Mouse (Mus musculus) layer of hippocampus, postnatal 25 days (tissue): ENCODE measurements around the gene Gnb5. TPM values are rescaled to one million over a fixed set of nuclear protein-coding genes. Genes with fewer than 3 reads are reported as not detected.

ENCODE experiments used
- DNase-seq, 2 experiments: peaks; one replicate each; pipeline ENCODE4 v3.0.0; 2022; ENCODE audit warnings: mixed read lengths in 2 of 2, low spot score in 1 of 2; ENCODE audit errors: extremely low spot score in 1 of 2
- total RNA-seq, 2 experiments: library from RNA; stranded (reverse); gene quantifications; 2 replicates each; pipeline ENCODE4 v1.2.3; 2021

Gene Gnb5
- total RNA-seq, 2 experiments from 2014 or later = 124 to 126 TPM

DNA sequence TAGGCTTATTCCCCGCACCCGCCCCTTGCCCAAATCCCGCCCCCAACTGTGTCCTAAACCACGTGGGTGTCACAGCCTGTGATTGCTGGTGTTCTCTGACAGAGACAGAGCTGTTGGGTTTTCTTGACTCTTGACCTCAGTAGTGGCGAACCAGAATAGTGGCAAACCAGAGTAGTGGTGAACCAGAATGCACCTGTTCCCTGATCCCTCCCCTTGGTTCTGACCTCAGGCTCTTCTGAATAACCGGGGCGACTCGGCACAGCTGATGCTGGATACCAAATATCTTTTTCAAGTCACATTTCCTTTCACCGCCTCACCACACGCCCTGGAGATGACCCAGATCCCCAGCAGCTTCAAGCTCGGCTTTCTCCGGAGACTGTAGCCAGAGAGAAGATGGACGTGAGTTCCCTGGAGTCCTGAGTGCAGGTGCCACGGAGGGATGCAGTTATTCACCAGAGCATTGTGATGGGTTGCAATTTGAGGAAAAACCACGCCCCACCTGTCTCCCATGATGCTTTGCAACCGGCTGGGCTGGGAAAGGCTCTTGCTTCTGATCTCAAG is 2.3 kb upstream of the Gnb5 start:
- DNase-seq = no peak

DNA sequence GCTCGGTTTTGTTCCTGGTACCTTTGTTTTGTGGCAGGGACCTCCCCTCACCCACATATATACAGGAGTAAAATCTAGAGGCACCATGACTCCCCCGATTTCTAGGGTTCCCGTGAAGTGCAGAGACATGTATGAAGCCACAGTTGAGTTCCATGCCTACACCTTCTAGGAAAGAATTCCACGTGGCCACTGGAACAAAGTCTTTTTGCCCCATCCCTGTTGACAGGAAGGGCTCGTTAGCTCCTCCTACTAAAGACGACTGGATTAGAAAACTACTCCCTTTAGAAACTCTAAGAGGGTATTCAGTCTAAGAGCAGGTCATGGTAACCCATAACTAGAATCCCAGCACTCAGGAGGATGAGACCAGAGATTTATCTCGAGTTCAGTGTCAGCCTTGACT is 1.8 kb upstream of the Gnb5 start:
- DNase-seq = no peak

DNA sequence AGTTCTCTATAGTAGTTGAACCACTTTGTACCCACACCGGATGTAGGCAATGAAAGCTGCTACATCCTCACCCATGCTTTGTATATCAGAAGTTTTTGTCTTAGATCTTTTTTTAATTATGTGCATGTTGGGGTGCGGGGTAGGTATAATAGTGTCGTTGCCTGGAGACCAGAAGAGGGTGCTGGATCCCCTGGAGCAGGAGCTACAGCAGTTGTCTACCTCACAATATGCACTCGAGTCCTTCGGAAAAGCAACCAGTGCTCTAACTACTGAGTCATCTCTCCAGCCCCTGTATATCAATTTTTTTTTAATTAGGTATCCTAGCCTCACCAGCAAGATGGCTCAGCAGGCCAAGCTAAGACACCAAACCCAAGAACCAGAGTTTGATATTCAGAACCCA is 927 bp downstream of the Gnb5 start:
- DNase-seq = no peak

DNA sequence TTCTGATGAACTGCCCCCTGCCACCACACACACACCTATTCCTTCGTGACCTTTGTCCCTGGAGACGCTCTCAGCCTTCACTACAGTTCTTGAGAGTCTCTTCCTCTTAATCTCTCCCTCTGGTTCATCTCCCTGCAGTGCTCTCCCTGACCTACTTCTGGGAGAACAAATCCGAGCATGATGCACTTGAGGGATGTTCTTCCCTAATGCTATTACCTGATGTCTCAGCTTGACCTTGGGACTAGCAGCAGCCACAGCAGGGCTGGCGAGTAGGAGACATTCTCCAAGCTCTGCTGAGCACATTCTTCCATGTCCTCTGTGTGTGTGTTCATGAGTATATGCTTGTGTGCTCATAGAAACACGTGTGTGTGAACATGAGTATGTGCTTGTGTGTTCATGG is 2.5 kb downstream of the Gnb5 start:
- no peak for DNase-seq

DNA sequence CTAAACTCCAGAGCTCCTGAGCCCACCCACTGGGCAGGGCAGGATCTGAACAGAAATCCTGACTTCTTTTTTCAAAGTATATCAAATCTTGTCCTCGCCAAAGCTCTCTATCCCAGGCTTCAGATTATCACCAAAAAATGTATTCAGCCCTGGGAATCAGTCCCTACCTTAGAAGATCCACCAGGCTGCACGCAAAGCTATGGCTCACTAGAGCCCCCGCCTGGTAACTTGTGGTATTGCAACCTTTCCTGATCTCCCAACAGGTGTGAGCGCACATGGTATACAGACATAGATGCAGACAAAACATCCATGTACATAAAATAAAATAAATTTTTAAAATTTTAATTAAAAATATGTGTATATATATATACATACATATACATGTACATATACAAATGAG is 5.9 kb downstream of the Gnb5 start:
- DNase-seq = peak; percentile 76 to 96

DNA sequence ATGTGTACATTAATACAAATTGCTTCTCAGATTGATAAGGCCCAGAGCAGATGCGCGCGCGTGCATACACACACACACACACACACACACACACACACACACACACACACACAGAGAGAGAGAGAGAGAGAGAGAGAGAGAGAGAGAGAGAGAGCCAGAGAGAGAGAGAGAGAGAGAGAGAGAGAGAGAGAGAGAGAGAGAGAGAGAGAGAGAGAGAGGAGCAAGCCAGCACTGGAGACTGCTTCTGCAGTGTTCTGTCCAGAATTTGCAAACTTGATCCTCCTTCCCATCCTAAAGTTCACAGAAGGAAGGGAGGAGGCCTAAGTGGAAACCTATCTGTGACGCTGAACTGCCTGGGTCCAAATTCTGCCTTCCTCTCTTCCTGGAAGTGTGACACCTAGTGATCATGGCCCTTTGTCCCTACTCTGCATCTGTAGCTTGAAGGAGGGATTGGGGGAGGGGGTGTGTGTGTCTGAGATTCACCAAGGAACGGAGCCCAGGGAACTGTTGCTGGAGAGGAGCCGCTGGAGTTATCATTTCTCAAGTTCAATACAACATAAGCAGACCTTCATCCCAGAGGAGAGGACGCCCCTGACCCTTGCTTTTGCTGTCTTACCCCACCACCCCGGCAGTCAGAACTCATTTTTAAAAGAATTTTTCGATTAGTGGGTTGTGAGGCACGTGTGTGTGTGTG is 7.2 kb downstream of the Gnb5 start:
- no peak for DNase-seq

DNA sequence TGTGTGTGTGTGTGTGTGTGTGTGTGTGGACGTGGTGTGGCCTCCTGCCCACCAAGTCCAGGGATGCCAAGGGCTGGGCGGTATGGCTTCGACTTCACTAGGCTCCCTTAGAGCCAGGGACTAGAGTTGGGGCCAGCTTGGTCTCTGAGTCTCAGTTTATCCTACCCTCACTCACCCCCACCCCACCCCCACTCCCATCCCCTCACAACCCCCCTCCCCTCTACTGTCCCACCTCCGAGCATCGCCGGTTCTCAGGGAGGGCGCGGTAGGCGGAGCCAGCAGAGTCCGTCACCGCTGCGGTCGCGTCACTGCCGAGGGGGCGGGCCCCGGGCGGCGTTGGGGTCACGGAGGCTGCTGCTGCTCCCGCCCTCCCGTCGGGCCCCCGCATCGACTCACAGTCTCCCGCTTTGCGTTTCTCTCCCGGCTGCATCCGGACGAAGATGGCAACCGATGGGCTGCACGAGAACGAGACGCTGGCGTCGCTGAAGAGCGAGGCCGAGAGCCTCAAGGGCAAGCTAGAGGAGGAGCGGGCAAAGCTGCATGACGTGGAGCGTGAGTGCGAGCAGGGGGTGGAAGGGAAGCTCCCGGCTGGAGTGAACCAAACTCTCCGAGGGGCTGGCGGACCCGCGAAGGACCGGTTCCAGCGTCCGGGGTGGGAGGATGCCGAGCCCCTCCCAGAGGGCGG is 7.9 kb downstream of the Gnb5 start:
- peak; percentile 76 to 85 for DNase-seq

DNA sequence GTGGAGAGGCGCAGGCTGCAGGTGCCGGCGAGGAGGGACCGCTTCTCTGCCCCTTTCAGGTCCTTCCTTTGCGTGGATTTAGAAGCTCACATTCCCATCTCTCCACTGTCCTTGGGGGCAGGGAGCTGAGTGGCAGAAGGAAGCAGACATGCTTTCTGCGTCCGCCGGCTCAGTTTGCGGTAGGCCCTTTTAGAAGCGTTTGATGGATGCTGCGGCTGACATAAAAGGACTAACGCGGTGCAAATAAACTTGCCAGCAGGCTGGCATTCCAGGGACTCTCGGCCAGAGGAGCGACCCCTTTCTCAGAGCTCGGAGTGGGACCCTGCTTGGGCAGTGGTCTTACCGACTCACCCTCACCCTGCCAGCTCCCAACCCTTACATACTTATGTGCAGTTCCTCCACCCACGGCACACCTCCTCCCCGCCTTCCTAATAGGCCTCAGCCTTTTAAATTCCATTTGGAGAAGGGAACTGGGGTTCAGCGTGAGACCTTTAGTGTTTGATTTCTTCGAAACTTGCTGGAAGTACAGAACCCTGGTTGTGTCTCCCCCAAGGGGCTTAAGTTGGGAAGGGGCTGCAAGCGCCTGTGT is 8.5 kb downstream of the Gnb5 start:
- DNase-seq = no peak

DNA sequence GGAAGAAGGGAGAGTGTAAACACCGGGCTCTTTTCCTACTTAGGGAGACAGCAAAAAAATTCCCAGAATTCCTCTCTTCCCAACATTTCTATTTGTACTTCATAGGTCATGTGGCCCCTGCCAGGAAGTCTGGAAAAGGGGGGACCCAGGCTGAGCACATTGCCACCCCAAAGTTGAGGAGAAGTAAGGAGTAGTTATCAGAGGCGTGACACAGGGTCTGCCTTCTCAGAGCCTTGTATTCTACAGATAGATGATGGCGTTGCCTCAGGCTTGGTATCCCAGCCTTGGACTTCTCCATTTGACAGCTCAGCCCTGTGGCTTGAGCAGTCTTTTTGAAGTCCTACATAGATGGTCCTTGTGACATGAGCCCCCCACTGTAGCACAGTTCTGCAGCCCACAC is 9.2 kb downstream of the Gnb5 start:
- DNase-seq = no peak

DNA sequence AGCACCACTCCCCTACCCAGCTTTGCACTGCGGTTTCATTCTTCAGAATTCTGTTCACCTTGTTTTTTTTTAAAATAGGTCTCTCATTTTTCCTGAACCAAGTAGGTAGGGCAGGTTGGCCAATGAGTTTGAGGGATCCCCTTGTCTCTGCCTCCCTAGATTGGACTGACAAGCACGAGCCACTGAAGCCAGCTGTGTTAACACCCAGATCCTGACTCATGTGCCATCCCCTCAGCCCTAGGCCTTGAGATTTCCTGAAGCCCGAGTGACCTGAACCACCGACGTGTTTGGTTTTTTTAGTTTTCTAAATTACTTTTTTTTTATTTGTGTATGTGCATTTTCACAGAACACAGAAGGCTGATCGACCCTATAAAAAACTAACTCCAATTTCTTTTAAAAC is 10.7 kb downstream of the Gnb5 start:
- no peak for DNase-seq

DNA sequence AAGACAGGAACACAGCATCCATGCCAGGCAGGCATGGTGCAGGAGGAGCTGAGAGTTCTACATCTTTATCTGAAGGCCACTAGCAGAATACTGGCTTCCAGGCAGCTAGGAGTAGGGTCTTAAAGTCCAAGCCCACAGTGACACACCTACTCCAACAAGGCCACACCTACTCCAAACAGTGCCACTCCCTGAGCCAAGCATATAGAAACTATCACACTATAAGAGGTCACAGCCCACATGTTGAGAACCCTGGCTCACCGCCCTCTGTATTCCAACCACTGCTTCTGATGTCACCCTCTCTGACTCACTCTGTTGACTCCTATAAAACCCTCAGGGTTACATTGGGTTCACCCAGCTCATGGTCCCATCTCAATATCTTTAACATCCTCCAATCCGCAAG is 12.1 kb downstream of the Gnb5 start:
- no peak for DNase-seq

DNA sequence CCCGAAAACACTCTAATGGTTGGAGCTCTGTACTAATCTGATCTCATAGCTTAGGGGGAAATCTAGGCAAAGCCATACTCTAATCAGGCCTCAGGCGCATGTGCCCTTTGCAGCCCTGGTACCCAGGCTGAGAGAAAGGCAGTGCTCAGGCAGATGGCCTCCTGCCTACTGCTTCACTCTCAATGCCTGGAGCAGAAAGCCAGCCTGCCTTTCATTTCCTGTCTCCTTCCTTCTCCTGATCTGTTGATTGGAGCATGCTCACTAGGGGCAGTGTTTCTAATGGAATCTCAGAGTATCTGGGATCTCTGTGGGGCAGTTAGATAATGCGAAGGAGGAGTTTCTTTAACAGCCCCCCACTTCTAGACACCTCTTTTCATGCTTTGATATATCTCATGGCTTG is 13.3 kb downstream of the Gnb5 start:
- no peak for DNase-seq

DNA sequence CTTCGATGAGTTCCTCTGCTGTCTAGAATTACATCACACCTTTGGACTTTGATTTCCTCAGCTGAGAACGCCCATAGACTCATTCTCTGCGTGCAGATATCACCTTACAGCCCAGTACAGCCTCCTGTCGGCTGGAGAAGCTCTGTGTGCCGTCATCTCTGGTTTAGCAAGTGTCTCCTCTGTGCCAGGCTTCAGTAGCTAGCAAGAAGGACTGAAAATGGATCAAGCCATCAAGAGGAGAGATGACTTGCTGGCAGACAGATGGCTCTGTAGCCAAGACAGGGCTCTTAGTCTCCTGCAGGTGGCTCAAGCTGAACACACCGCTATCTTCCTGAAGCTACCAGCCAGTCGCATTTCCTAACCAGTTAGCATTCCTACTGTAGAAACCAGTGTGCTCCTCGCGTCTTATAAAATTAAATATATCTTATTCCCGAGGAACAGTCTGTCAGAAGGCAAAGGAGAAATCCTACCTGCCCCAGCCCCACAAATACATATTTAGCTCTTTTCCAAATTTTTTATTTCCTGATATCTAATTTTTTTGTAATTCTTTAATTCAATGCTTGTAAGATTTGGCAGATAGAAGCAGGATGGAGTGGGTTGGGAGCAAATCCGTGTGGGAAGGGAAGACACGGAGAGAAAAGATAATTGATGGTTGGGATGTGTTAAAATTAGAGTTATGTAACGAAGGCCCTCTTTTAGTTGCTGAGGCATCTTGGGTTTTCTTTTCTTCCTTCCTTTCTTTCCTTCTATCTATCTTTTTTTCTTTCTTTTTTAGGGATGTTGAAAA is 16.2 kb downstream of the Gnb5 start:
- DNase-seq = no peak

DNA sequence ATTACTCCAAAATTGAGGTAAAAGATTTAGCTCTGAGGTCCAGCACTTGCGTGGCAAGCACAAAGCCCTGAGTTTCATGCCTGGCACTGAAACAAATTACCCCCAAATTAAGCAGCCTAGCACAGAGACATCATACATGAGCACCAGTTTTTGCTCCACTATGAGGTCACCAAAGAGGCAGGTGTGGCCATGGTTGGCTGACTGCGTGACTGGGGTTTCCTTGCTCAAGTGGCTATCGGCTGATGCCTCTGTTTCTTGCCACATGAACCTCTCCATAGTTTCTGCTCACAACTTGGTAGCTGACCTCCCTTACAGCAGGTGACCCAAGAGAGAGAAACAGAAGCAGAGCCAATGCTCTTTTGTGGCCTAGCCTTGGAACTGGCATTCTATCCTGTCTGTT is 22.0 kb downstream of the Gnb5 start:
- DNase-seq = no peak

DNA sequence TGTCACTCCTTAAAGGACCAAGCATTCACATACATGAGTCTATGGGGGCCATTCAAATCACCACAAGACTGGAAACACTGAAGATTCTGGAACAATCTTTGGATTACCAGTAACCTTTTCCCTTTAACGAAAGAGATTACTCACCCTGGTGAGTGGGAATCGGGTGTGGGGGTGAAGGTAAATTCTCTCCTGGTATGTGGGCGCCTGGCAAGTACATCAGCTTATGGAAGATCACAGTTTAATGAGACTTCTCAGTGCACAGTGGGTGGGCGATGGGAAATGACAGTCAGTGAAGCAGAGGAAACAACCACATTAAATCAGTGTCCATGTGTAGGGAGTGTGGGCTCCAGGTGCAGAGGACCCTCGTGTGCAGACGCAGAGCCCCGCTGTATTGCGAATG is 24.7 kb downstream of the Gnb5 start:
- DNase-seq = no peak

DNA sequence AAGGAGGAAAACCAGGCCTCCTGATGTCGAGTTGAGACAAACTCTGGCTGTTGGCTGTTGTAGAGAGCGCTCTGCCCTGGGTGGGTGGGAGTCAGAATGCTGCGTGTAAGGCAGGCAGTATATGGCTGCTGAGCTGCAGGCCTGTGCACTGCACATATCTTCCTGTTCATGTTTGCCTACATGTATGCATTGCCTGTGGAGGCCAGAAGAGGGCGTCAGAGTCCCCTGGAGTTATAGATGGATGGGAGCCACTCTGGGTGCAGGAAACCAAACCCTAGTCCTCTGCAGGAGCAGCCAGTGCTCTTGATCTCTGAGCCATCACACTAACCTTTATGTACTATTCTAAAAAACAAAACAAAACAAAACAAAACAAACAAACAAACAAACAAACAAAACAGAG is 28.4 kb downstream of the Gnb5 start:
- DNase-seq = no peak

DNA sequence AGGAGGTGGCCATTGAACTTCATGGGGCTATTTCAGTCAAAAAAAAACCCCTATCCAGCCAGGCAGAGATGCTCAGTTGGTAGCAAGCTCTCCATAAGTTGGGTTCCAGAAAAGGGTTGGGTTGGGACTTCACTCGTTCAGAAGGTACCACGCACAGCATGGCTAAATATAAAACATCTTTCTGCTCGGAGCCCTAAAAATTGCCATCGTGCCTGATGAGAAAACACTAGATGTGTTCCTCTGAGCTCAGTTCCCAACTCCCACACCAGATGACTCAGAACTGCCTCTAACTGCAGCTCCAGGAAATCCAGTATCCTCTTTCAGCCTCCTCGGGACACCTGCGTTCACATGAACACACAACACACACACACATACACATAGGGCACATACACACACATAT is 31.9 kb downstream of the Gnb5 start:
- no peak for DNase-seq

DNA sequence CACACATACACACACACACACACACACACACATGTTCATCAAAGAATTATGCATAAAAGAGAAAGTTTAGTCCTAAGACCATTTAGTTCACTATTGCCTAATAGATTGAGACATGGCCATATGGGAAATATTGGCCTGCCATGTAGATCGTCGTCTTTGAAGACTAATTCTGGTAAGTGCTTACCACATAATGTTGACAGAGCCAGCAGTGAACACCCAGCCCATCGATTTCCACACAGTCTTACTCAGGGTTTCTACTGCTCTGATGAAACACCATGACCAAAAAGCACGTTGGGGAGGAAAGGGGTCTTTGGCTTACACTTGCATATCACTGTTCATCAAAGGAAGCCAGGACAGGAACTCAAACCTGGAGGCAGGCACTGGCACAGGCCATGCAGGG is 36.3 kb downstream of the Gnb5 start:
- no peak for DNase-seq

DNA sequence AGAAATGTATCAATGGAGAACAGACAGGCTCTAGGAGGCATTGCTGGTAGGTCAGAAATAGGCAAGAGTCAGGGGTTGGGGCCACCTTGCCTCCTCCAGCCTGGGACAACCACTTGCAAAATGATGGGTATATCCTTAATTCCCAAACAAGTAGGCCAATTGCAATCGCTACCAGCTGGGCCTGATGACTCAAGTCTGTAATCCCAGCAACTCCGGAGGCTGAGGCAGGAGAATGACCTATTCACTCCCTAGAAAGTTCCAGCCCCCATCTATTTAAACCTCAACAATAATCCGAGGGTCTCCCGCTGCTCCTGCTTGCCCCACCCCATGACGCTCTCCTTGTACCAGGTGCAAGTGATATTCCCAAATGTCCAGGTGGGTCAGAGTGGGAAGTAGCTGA is 41.4 kb downstream of the Gnb5 start, which contains the start of gene Bcl2l10:
TSS of gene Bcl2l10 (plus strand) at position 301 of the 400 bp plus-strand sequence.
- DNase-seq = no peak

DNA sequence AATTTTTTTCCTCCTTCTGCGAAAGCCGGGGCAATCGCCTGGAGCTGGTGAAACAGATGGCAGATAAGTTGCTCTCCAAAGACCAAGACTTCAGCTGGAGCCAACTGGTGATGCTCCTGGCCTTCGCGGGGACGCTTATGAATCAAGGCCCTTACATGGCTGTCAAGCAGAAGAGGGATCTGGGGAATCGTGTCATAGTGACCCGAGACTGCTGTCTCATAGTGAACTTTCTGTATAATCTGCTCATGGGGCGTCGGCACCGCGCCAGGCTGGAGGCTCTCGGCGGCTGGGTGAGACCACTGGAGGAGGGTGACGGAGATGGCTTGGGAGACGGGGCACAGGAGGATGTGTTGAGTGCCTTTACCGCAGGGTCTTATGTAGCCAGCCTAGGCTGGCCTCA is 42.0 kb downstream of the Gnb5 start:
- no peak for DNase-seq

DNA sequence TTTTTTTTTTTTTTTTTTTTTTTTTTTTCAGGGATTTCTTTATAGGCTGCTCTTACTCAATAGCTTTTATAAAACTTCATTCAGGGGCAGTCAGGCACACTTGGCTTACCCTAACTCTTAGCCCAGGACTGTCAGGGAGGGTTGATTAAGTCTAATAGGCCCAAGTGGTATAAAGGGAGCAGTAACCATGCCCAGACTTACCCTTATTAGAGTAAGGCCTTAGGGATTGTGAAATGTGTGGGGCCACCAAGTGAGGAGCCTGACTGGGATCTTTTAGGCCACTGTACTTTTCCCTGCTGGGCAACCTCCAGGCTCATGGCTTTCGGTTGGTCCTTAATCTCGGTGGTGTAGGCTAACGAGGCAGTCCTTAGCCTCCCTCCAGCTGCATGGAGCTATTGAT is 42.6 kb downstream of the Gnb5 start:
- no peak for DNase-seq
